Mouse (Mus musculus) CH12F3 (cell line): Measurements from ENCODE around the gene Ttll11.

Experiments used
- in situ Hi-C: fragments of 300-500 bp; cut with MboI; formaldehyde crosslinking; loops from 2 replicates; pipeline ENCODE4 v1.14.3; 2020; ENCODE audit warnings: low sequenced_read_pairs

Ttll11 gene

GRCm38 (mm10) chr2:35779266-35779665 lies 200.4 kb downstream of the Ttll11 start:
- in situ Hi-C loops: no loop called here

DNA sequence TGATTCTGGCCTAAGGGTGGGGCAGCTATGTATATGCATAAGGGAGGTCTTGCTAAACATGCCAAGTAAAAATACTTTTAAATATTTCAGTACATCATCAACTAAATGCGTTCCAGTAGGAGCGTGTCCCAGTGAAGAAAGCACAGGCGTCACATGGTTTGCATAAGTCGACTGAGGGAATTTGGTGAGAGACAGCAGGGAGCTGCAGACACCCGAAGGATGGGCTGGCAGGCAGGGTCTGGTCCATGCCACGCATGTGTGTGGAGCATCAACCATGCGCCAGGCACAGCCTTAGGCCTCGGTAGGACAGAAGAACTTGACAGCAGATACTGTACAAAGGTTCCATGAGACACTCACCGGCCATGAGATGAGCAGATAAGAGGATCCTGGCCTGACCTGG lies 202.8 kb downstream of the Ttll11 start:
- in situ Hi-C loops: no loop called here

- in situ Hi-C loops: no loop called here
Observed at GRCm38 (mm10) chr2:35775651-35776055, 204.1 kb downstream of the Ttll11 start.

DNA sequence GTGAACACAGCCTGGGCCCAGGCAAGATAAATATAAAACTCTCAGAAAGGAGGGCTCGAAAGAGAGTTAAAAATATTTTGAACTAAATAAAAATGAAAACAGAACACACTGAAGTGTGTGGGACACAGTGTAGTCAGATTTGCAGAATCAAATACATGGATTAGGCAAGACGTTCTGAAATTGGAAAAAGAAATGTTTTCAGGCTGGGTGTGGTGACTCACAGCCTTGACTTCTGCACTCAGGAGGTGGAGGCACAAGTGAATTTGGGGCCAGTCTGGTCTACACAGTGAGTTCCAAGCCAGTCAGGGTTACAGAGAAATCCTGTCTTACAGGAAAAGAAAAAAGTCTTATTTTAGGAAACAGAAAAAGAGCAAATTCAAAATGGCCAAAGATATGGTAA lies 209.2 kb downstream of the Ttll11 start:
- in situ Hi-C loops: no loop called here

DNA sequence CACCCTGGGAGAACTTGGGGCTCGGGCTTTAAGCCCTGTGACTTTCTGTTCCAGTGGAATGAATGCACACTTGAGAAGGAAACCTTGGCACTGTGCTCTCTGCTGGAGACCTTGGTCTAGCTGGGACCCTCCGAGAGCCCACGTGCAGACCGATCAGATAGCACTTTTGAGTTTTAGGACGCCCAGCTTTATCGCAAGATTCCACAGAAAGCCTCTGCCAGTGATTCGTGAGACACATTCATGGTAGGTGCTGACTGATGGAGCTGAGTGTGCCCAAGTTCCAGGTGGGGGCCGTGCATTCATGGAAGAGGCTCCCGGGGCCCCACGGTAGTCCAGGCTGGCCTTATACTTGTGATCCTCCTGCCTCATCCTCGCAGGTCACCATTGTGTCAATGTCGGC lies 210.3 kb downstream of the Ttll11 start:
- in situ Hi-C loops: no loop called here

- in situ Hi-C loops: no loop called here
Observed at GRCm38 (mm10) chr2:35768538-35769238, 211.0 kb downstream of the Ttll11 start.

DNA sequence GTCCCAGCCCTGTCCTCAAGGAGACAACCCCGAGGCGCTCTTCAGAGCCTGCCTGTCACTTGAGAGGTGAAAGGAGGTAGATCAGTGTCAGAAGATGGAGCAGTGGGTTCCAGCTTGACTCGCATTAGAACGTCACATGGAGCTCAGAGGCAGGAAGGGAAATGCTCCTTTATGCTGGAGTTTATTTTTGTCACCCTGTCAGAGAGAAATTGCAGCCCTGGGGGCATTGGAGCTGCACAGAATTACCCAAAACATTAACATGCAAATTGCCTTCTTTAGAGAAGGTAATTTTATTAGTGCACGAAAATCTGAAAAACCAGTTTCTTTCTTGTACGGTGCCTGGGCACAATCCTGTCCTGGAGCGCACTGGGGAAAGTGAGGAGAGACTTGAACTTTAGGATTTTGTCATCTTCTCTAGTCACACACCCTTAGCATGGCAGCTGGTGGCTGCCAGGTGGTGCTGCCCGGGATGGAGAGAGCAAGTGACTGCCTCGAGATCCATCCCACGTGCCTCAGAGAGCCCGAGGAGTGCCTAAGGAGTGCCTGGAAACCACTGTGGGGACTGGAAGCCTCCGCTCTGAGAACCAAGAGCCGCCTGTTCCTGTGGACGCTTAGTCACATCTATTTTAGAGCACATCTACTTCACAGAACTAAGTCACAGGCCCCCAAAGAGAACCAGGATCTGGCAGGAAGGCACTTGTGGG lies 211.7 kb downstream of the Ttll11 start:
- in situ Hi-C loops: no loop called here

- in situ Hi-C loops: no loop called here
Observed at GRCm38 (mm10) chr2:35764328-35764727, 215.4 kb downstream of the Ttll11 start.

DNA sequence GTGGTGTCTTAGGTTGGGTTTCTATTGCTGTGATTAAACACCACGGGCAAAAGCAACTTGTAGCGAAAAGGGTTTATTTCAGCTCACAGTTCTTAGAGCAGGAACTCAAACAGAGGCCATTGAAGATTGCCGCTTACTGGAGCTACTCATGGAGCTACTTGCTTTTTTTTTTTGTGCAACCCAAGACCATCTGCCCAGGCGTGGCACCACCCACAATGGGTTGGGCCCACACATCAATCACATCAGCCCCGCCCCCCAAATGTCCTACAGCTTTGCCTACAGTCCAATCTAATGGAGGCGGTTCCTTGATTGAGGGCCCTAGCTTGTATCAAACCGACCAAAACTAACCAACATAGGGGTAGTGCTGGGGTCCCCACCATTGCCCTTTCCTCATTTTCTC lies 215.9 kb downstream of the Ttll11 start:
- in situ Hi-C loops: no loop called here

GRCm38 (mm10) chr2:35761458-35761857 lies 218.3 kb downstream of the Ttll11 start:
- in situ Hi-C loops: no loop called here

DNA sequence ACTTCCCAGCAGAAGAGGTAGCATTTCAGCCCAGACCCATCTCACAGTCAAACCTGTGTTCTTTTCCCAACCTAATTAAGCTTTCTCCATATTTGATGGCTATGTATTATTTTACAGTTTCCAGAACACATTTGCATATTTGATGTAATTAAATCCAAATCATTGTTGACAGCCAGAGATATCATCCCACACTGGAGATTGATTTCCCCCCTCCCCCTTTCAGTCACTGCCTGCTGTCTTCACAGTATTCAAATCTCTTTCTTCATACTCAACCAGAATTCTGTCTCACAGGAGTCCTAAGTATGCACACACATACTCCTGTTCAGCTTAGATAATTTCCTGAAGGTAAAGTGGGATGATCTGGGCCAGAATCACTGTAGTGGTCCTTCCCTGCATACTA lies 218.8 kb downstream of the Ttll11 start:
- in situ Hi-C loops: no loop called here

DNA sequence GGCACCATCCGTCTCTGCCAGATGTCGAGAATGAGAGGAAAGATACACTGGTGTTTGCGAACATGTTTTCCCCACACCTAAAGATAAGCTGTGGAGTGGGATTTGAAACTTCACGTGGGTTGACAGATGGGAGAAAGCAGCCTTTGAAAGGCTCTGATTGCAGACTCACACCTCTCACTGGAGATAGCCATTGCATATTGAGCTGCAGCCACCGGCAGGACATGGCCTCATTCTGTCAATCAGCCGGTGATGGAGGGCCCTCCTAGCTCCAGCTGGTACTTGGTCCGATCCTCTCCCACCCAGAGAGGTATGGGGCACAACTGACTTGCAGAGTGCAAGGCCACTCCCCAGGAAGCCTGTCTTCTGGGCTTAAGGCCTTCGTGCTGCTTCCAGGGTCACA lies 219.4 kb downstream of the Ttll11 start:
- in situ Hi-C loops: no loop called here

- in situ Hi-C loops: no loop called here
Observed at GRCm38 (mm10) chr2:35756467-35756866, 223.2 kb downstream of the Ttll11 start.

DNA sequence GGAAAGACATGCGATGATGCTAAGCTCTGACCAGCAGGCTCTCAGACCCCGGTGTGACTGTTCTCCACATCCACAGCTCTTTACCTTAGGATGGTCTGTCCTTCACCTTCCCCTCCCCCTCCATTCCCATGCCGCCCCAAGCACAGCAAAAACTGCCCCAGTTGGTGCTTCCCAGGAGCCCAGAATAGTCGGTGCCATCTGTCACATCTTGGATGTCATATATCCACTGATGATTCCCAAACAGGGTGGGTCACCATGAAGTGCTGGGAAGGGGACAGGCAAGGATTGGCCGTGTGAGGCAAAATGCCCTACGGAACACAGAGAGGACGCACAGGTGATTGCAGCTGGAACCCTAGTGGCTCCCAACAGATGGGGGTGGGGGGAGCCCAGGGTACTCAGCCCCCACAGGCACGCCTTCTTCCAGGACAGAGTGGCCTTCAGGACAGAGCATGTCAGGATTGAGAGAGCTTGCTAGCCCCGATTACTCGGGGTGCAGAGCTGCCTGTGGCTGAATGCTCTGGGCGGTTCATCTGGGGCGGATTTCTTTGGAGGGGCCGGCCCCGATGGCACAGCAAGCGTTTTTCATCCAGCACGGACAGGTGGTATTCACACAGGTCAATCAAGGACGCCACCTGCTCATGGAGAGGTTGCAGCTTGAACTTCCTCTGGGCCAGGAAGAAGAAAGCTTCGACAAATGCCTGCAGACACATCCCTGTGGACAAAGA lies 227.8 kb downstream of the Ttll11 start:
- in situ Hi-C loops: no loop called here

GRCm38 (mm10) chr2:35750533-35751141 lies 229.1 kb downstream of the Ttll11 start:
- in situ Hi-C loops: no loop called here

- in situ Hi-C loops: no loop called here
Observed at GRCm38 (mm10) chr2:35747371-35748035, 232.2 kb downstream of the Ttll11 start.

- in situ Hi-C loops: no loop called here
Observed at GRCm38 (mm10) chr2:35746638-35747037, 233.1 kb downstream of the Ttll11 start.

DNA sequence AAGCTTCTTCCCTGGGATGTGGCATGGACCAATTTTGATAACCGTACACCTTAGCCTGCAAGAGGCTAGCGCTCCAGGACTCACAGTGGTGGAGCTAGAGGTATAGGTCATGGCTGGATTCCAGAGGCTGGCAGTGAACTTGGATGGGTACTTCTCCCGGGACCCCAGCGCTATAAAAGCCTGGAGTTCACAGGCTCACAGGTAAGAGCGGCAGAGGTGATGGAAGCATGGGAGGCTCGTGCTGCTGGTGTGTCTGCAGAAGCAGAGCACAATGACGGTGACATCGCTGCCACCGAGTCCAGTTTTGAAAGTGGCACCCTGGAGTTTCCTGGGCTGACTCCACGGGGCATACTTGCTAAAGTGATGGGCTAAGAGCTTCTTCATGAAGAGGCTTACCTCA lies 233.8 kb downstream of the Ttll11 start:
- in situ Hi-C loops: no loop called here

DNA sequence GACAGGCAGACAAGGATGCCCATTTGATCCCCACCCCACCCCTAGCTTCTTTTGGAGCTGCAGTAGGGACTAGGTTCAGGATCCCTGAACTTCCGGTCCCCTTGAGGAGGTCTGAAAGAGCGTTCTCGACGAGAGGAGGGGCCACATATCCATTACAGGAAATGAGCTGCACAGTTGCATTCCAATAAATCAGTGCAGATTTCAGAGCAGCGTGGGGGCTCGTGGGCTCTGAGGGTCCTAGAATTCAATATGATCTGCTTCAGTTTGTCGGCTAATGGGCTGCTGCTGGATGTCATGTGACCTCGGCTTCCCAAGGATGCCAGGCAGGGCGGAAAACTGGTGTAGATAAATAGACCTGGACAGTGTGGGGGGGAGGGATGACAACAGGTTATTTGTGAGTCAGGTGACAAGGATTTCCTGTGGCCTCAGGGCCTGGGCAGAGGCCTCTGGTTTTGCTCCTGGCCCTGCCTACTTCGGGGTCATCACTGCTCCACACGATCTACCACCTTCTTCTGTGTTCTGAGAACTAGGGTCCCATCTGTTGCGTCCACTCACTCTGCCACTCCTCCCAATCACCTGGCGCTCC lies 240.0 kb downstream of the Ttll11 start:
- in situ Hi-C loops: no loop called here

- in situ Hi-C loops: no loop called here
Observed at GRCm38 (mm10) chr2:35737467-35738027, 242.2 kb downstream of the Ttll11 start.
